Mouse (Mus musculus): Measurements from ENCODE around the gene Gstm7. TPM values are rescaled to one million over a fixed set of nuclear protein-coding genes. Genes with fewer than 3 reads are reported as not detected.
"Not testable (repeated sequence)": the region's sequence is repeated elsewhere in the genome, so short reads cannot be mapped to it uniquely, and the experiment has no call there.

Gstm7 gene
- polyA plus RNA-seq, 1 experiment from 2014 or later = 23.1 TPM

DNA sequence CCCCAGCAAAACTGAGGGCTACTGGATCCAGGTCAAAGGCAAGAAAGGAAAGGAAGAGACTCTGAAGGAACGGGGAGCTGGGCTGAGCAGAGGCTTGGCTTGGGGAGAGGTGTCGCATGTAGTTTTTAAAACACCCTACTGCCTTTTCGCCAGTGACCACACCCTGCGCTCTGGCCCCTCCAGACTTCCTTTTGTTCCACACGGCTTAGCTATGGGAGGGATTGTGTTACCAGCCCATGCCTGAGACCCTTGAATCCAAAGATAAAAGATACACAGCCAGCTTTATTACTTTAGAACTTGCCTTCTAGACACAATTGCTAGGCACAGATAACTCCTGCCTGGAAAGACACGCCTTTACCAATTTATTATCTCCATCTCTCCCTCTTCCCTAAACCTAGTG is 25.7 kb downstream of the Gstm7 start:
- Histone ChIP-seq H3K27ac (no peak overlapping the region), H3K4me1 (replicated peaks) (peaks cover 5% of the 10 kb centered on the region), H3K27me3 (peaks cover 3% of the 10 kb centered on the region; the same call in 1 of the 2 replicates), H3K9ac (no peak overlapping the region), H3K36me3 (no peaks in the 10 kb centered on the region), H3K4me2 (no peak overlapping the region), H3K4me3 (no peak overlapping the region), H3K9me3 (replicated peaks) (no peaks in the 10 kb centered on the region)
- 54% methylated on average over 6 of the region's 6 CpGs for WGBS
- no peak for ATAC-seq (replicated peaks; ENCODE audit: insufficient number of reproducible peaks, insufficient read depth, low FRiP score, low read depth)

DNA sequence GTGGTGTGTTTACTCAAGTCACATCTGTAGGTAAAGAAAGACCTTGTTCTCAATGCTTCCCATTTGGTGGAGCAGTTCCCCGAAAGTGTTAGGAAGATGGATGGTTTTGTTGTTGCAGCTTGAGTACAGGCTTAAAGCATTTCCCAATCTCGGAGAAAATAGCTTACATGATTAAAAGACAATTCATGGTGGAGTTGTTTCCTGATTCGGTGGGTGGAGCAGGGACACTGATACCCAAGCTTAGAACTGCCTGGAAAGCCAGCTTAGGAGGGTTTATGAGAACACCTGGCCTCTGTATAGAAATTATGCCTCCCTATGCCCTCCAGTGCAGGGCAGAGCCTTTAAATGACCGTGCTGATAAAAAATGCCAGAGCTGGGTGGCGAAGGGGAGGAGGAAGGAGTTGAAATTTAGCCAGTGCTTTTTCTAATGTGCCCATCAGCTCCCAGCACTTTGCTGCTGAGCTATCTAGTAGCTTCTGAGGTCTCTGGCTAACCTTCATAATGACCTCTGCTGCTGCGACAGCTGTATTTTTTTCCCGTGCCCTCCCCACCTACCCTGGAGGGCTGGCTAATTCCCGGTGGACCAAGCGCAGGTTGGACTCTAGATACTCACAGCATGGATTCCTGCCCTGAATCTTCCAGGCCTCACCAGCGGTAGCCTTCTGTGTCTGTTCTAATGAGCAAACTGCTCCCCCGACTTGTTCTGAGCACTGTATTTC is 30.5 kb downstream of the Gstm7 start:
- no peaks in the 10 kb centered on the region for H3K36me3 ChIP-seq
- no peak for ATAC-seq (replicated peaks; ENCODE audit: insufficient number of reproducible peaks, insufficient read depth, low FRiP score, low read depth)
- H3K4me2 ChIP-seq = no peak overlapping the region
- no peaks in the 10 kb centered on the region; the same call in 1 of the 2 replicates for H3K27me3 ChIP-seq
- peaks cover 10% of the 10 kb centered on the region for H3K4me1 ChIP-seq (replicated peaks)
- H3K4me3 ChIP-seq = no peak overlapping the region
- WGBS = 47% methylated on average over 11 of the region's 11 CpGs
- H3K9me3 ChIP-seq (replicated peaks) = no peaks in the 10 kb centered on the region
- no peak overlapping the region for H3K9ac ChIP-seq
- H3K27ac ChIP-seq = 0 out of 2 replicates have a peak overlapping the region, but pooled peaks have one; percentile 34

DNA sequence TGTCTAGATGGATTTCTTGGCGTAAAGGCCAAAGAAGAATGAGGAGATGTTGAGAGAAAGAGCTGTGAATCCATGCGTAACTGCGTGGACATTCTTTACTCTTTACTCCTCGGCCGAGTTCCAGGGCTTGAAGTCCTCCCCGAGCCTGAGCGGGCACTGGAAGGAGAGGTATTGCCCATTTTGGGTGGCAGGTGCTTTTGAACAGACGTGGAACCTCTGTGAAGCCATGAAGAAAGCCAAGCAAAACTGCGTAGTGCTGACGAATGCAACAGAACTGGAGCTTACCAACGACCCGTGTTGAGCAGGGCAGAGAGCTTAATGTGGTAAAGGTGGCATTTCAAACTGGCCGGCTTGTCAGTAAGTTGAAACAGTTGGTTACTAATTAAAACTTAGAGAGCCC is 32.9 kb downstream of the Gstm7 start:
- Histone ChIP-seq H3K27me3 (no peaks in the 10 kb centered on the region), H3K27ac (no peak overlapping the region), H3K4me1 (replicated peaks) (peaks cover 15% of the 10 kb centered on the region)

DNA sequence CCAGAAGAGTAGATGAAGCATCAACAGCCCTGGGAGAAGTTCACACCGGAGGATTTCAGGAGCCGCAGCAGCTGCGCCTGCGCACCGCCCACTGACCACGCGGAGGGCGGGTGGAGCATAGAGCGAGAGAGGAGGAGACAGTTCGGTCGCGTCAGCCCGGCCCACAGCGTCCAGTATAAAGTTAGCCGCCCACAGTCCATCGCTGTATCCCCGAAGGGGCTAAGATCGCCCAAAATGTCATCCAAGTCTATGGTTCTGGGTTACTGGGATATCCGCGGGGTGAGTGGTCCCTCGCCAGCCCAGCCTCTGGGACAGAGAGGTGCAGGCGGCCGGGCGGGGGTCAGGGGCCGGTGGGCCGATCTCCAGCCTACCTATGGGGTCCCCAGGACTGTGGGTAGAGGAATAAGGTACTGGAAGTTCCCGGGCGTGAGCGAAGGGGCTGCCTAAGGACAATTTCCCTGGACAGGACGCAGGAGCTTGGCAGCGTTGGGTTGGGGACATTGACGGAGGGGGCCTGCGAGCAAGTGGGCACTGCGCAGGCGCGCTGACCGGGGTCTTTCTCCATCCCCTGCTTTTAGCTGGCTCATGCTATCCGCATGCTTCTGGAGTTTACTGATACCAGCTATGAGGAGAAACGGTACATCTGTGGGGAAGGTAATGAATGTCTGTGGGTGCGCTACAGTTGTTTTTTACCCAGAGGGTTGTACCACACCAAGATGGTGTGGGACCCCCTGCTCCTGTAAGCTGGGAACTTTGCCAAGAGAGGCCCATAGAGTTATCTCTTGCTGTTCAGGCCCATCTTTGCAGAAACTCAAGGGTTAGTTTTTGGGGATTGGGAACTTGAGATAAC is 35.7 kb downstream of the Gstm7 start, which contains the start of gene Gstm5:
Gstm5 (plus strand) TSS at position 102 of the 850 bp plus-strand sequence.
- H3K9me3 ChIP-seq (replicated peaks) = no peaks in the 10 kb centered on the region
- peak within 1 kb of the TSS; percentile 78 for H3K9ac ChIP-seq
- 5% methylated on average over 40 of the region's 40 CpGs for WGBS
- peak within 1 kb of the TSS; percentile 77 for H3K27ac ChIP-seq
- H3K4me1 ChIP-seq (replicated peaks) = peaks cover 10% of the 10 kb centered on the region
- H3K4me3 ChIP-seq = peak within 1 kb of the TSS; percentile 75
- ATAC-seq (replicated peaks; ENCODE audit: insufficient number of reproducible peaks, insufficient read depth, low FRiP score, low read depth) = peak; percentile 93
- H3K36me3 ChIP-seq = no peaks in the 10 kb centered on the region
- no peaks in the 10 kb centered on the region for H3K27me3 ChIP-seq
- H3K4me2 ChIP-seq = peak within 1 kb of the TSS; percentile 89

More for the DNA sequence above, 32.9 kb downstream of the Gstm7 start:
- H3K9me3 ChIP-seq (replicated peaks) = no peaks in the 10 kb centered on the region
- no peak for ATAC-seq (replicated peaks; ENCODE audit: insufficient number of reproducible peaks, insufficient read depth, low FRiP score, low read depth)
- WGBS = 90% methylated on average over 13 of the region's 13 CpGs
- H3K4me2 ChIP-seq = no peak overlapping the region
- H3K4me3 ChIP-seq = no peak overlapping the region
- H3K36me3 ChIP-seq = no peaks in the 10 kb centered on the region
- H3K9ac ChIP-seq = no peak overlapping the region

DNA sequence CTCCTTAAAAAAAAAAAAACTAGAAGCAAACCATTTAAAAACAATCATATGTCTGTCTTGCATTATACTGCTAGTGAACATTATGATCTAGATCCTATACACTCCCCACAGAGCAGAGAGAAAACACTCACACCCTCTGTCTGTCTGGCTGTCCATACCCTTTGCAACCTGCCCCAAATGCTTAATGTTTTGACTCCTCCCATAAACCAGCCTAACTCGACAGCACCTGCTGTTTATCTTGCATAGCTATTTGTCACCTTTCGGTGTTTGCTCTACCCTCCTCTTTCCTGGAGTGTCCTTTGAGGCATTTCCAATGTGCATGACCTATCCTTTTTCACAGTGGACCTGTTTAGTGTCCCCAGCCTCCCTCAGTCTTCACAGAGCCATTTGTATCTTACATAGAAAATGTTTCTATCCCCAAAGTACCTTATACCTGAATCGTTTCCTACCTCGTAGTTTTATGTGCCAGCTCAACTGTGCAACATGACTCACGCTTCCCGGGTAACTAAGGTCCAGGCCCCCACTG is 36.4 kb downstream of the Gstm7 start:
- peak overlapping the region; percentile 89 for H3K4me2 ChIP-seq
- peak overlapping the region; percentile 78 for H3K9ac ChIP-seq
- H3K36me3 ChIP-seq = no peaks in the 10 kb centered on the region
- peaks cover 10% of the 10 kb centered on the region for H3K4me1 ChIP-seq (replicated peaks)
- peak overlapping the region; percentile 75 for H3K4me3 ChIP-seq
- H3K9me3 ChIP-seq (replicated peaks) = no peaks in the 10 kb centered on the region
- no peak for ATAC-seq (replicated peaks; ENCODE audit: insufficient number of reproducible peaks, insufficient read depth, low FRiP score, low read depth)
- WGBS = 7% methylated on average over 6 of the region's 6 CpGs
- no peaks in the 10 kb centered on the region for H3K27me3 ChIP-seq
- 0 out of 2 replicates have a peak overlapping the region, but pooled peaks have one; percentile 19 for H3K27ac ChIP-seq

DNA sequence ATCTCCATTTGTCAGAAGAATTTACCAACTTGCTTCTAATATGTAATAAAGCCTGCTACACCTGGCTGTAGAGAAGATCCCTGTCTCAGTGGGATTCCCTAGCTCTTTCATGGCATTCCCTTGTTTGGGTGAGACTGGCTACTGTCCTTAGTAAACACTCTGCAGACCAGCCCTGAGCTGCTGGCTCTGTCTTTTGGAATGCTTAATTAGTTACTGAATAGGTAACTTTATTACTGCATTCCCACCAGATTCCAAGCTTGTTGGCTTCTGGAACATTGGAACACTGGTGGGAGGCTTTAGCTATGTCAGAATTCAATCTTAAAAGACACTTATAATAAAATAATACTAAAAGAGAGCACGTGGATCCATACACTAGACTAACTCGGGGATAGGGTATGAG is 42.4 kb downstream of the Gstm7 start:
- not testable (repeated sequence) for H3K9ac ChIP-seq; H3K4me3 ChIP-seq; H3K9me3 ChIP-seq (replicated peaks); H3K4me1 ChIP-seq (replicated peaks); ATAC-seq (replicated peaks; ENCODE audit: insufficient number of reproducible peaks, insufficient read depth, low FRiP score, low read depth); H3K27ac ChIP-seq; H3K36me3 ChIP-seq; H3K27me3 ChIP-seq; H3K4me2 ChIP-seq
- 84% methylated on average over 2 of the region's 2 CpGs for WGBS

DNA sequence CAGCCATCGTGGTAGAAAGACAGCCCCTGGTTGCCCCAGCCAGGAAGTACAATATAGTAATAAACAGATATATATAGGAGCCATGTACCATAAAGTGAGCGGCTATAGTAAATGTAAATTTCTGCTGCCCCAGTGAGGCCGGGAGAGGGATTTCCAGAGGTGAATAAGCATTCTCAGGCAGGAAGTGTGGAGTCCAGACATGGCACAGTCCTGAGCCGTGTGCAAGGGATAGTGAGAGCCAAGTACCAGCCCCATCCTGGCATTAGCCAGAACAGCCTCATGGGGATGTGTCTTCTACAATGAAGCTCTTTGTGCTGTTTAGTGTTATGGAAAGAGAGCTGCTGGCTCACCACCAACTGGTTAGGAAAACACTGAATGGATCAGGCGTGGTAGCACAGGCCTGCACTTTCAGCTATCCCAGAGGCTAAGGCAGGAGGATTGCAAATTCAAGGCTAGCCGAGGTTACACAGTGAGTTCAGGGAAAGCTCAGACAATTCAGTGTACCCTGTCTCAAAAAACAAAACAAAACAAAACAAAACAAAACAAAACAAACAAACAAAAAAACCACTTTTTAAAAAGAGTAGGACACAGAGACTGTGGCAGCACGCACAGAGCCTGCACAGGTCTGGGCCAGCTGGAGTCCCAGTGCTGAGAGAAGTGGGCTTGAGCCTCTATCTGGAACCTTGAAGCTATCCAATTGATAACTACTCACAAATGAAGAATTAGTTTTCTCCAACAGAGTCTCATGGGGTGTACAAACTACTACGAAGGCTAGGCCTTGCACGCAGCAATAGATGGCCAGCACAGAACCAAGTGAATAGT is 43.7 kb downstream of the Gstm7 start:
- Histone ChIP-seq H3K4me1 (replicated peaks) (no peaks in the 10 kb centered on the region), H3K4me2 (no peak overlapping the region), H3K9me3 (replicated peaks) (no peaks in the 10 kb centered on the region), H3K27ac (0 out of 2 replicates have a peak overlapping the region, but pooled peaks have one; percentile 12), H3K36me3 (no peaks in the 10 kb centered on the region), H3K27me3 (no peaks in the 10 kb centered on the region), H3K9ac (no peak overlapping the region), H3K4me3 (no peak overlapping the region)
- WGBS = 77% methylated on average over 9 of the region's 9 CpGs
- 0 out of 2 replicates have a peak, but pooled peaks have one; percentile 58 for ATAC-seq (replicated peaks; ENCODE audit: insufficient number of reproducible peaks, insufficient read depth, low FRiP score, low read depth)

DNA sequence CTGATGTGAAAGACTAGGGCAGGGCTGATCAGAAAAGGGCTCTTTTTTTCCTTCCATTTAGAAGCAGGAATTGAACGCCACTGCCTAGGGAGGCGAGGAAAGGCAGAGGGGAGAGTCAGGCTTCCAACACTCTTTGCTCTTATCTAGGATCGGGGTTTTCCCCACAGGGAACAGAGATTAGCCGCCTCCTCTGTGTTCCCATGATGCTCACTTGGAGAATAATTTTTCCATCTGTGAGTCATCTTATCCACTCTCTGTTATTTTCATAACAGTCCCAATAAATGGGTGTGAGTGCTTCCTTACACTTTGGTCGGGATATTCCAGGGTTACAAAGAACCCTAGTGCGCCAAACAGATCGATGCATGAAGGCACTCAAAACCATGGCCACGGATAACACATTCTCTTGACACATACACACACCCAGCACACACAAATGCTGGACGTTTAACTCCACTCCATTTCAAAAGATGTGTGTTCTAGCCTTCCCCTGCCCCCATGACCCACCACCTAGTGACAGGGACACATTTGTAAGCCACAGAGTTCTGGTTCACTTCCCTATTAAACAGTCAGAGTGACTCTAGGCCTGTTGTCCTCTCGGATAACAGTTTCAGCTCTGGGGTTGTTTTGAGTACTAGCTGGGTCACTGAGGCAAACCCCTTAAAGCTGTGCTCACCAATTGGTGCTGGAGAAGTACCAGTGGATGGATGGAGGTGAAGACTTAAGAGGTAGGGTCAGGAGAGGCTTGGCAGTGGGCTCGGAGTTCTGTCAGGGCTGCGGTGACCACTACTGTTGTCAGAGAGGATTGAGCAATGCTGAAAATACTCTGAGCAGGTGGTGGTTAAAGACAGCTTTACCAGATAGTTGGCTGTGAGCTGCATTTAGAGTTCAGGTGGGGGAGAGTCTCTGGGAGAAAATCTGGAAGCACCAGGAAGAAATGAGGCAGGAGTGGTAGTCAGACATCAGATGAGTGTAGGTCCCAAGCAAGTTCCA is 53.6 kb downstream of the Gstm7 start:
- no peaks in the 10 kb centered on the region for H3K9me3 ChIP-seq (replicated peaks)
- no peak overlapping the region for H3K4me2 ChIP-seq
- 0 out of 2 replicates have a peak, but pooled peaks cover 5% of the 10 kb centered on the region for H3K4me1 ChIP-seq (replicated peaks)
- H3K27me3 ChIP-seq = no peaks in the 10 kb centered on the region
- 58% methylated on average over 12 of the region's 12 CpGs for WGBS
- H3K4me3 ChIP-seq = no peak overlapping the region
- no peaks in the 10 kb centered on the region for H3K36me3 ChIP-seq
- H3K9ac ChIP-seq = no peak overlapping the region
- H3K27ac ChIP-seq = no peak overlapping the region
- ATAC-seq (replicated peaks; ENCODE audit: insufficient number of reproducible peaks, insufficient read depth, low FRiP score, low read depth) = no peak

DNA sequence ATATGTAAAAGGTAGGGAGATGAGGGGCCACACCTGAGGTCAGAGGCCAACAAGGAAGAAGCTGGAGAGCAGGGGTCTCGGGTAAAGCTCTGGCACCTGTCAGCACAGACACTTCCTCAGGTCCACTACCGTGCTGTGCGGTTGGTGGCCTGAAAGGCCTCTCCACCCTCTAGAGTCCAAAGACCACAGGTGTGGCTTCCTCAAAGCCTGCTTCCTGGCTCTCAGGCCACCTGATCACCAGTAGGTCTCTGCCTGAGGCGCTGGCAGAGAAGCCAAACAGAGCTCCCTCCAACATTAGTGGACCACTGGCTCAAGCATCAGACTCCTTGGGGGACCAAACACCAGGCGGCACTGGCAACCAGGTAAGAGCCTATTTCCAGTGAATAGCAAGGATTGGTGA is 54.6 kb downstream of the Gstm7 start, which contains the start of gene Eps8l3:
Eps8l3 (plus strand) TSS at position 225 of the 400 bp plus-strand sequence.
- Histone ChIP-seq H3K4me1 (replicated peaks) (0 out of 2 replicates have a peak, but pooled peaks cover 5% of the 10 kb centered on the region), H3K27ac (no peak within 1 kb of the TSS), H3K4me2 (no peak within 1 kb of the TSS), H3K4me3 (no peak within 1 kb of the TSS), H3K9ac (no peak within 1 kb of the TSS), H3K36me3 (no peaks in the 10 kb centered on the region), H3K27me3 (no peaks in the 10 kb centered on the region), H3K9me3 (replicated peaks) (no peaks in the 10 kb centered on the region)
- no peak for ATAC-seq (replicated peaks; ENCODE audit: insufficient number of reproducible peaks, insufficient read depth, low FRiP score, low read depth)
- WGBS = 84% methylated on average over 5 of the region's 5 CpGs
